Mouse (Mus musculus): Measurements from ENCODE around the gene Lcn2. TPM values are rescaled to one million over a fixed set of nuclear protein-coding genes. Genes with fewer than 3 reads are reported as not detected.

The Lcn2 gene
- total RNA-seq, 2 experiments from 2014 or later, result 19.5 TPM; not detected in 1

DNA sequence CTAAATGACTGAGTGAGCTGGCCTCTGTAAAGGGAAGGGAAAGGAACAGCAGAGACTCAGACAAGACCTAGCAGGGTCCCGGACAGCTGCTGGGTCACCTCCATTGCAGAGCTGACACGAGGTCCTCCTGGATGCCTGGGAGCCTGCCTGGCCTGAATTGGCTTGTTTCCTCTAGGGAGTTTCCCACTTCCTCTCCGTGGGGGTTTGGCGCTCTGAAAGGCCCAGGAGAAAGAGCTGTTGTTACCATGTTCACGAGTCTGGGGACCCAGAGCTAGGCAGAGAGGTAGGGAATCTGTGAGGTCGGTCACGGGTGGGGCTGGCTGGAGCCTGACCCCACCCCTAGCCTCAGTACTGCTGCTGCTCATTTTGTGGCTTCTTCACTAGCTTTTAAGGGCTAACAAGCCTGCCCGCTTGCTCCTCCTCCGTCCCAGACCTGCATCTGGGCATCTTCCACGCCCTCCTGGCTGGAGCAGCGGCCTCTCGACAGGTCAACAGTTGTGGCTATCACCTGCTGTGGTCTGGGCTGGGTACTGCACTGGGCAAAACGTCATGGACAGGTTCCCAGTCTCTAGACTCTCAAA is 37.5 kb downstream of the Lcn2 start:
- no peak for ATAC-seq (replicated peaks; ENCODE audit: low FRiP score, low TSS enrichment, poor library complexity, severe bottlenecking)

DNA sequence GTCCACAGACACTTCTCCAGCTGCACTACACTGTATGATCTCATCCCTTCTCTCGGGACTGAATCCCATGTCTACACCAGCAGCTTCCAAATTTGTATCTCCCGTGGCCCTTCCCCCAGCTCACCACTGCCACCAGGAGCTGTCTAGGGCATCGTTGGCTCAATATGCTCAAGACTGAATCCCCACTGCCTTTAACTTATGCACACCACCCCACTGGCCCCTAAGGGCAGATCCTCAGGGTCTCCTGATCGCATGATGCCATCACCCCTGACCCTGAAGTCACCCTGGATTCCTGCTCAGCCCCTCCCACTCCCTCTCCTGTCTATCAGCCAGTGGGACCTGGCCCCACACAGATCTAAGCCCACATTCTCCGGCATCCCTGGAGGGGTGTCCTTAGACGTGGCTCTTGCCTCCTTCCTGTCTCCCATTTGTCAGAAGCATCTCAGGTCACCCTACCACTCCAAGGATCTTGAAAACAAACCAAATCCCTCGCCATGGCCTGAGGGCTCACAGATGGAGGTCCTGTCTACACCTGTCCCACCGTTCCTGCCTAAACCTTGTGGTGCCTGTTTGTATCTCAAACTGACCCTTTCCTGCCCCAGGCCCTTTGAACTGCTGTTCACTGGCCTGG is 38.3 kb downstream of the Lcn2 start:
- ATAC-seq (replicated peaks; ENCODE audit: low FRiP score, low TSS enrichment, poor library complexity, severe bottlenecking), result no peak

DNA sequence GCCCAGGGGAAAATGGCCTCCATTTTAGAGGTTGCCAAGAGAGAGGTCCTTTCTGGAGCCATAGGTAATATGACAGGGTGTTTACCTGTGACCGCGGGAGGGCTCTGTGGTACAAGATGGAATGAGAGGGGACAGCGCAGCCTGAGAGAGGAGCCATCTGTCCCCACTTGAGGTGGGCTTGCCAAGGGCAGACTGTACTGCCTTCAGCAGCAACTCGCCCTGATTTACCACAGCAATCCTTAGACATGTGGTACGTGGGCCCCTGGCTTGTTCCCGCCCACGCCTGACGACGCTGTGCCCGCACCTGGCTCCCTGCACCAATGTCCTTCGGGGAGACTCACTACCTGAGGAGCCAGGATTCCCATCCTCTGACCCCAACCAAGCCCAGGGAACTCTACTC is 39.7 kb downstream of the Lcn2 start:
- ATAC-seq (replicated peaks; ENCODE audit: low FRiP score, low TSS enrichment, poor library complexity, severe bottlenecking), result no peak

DNA sequence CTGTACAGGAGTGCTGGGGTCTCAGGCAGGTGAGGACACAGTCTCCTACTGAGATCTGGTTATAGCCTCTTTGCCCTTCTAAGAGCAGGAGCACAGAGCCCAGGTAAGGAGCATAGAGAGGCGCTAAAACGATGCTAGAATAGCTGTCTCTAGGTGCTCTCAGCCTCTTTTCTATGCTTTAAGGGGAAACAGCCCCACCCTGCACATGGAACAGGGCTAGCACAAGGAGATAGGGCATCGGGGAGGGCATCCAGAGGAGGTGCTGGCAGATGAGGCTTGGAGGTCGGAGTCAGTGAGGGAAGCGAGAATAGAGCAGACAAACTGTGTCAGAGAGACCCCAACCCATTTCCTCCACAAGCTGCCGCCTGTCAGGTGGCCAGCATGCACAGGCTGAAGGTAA is 41.0 kb downstream of the Lcn2 start:
- ATAC-seq (replicated peaks; ENCODE audit: low FRiP score, low TSS enrichment, poor library complexity, severe bottlenecking), result no peak

DNA sequence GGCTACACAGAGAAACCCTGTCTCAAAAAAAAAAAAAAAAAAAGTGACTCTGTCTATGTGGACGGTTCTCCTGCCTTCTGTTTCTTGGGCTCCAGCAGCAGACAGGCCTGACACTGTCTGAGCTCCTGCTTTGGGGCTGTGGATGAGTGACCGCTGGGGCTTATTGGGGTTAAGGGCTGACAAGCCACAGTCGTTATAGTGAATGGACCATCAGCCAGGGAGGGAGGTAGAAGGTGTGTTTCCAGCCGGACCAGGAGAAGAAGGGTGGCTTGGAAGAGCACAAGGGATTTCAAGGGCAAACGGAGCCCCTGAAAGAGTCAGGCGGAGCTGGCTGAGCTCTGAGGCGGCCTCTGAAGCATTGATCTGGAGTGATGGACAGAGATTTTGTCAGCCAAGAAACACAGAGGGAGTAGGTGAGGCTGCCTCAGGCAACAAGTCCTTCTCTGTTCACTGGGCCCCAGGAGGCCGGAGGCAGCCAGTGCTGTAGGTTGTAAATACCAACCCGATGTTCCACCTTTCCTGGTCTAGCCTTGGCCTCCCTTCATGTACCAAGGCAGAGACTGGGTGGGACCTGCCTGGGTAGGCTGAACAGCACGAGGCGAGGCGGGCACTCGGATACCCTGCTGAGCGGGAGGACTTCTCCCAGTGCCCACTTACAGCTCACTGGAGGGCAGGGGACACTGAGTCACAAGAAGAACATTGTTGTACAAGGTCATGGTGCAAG is 43.3 kb downstream of the Lcn2 start:
- ATAC-seq (replicated peaks; ENCODE audit: low FRiP score, low TSS enrichment, poor library complexity, severe bottlenecking), result no peak

DNA sequence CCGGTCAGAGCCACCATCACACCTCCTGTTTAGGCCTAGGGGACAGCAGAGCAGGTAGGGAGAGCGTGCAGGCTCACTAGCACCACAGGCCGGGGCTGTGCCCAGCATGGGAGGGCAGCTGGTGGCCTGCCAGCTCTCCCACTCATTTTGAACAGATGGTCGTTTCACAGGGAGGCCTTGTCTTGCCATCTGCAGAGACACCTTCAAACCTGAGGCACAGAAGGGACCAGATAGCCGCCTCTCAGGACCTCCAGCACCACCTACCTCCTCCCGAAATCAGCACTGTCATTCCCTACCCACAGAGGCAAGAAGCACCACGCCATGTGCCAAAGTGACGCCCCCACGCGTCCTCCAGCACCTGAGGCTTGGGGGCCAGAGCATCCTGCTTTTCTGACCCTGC is 44.0 kb downstream of the Lcn2 start:
- no peak for ATAC-seq (replicated peaks; ENCODE audit: low FRiP score, low TSS enrichment, poor library complexity, severe bottlenecking)

DNA sequence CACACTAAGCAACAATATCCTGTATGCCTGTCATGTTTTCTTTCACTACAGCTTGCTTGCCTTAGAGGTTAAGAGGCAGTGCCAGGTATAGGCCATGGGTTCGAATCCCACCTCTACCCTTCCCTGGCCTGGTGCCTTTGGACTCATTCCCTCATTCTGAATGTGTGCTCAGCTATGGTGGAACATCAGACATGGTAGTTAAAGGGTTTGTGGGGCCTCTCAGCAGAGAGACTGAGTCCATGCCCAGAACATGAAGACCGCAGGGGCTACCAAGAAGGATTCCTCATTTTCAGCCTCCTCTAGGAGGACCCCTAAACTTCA is 44.7 kb downstream of the Lcn2 start:
- no peak for ATAC-seq (replicated peaks; ENCODE audit: low FRiP score, low TSS enrichment, poor library complexity, severe bottlenecking)

DNA sequence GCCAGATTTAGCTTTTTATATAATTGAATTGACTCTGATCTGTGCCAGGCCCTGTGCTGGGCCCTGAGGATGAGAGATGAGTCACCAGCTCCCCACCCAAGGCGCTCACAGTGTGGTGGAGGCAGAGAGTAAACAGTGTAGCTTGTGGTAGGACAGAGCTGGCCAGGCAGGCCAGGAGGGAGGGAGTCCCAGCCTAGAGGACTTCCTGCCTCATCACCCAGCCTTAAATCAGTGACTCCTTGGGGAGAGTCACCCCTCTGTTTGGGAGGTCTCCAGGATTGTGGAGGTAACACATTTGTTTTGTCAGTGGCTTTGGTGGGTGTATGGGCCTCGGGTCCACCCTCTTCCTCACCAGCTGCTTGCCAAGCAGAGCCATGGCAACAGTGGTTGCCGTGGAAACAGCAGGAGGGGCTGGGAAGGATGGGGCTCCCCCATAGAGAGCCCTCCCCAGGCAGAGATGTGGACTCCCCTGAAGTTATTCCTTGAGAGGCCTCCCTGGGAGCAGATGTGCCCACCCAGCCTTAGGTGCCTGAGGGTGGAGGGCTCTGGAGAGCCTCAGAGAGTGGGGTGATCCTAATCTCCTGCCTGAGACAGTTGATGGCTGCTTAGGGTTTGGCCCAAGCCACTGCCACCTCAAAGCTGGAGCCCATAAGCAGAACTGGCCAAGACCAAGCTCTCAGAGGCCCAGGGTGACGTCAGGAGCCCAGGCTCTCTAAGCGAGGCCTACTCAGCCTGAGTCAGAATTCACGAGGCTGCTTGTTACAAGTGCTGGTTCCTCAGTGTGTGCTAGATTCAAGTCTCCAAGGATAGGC is 45.3 kb downstream of the Lcn2 start:
- ATAC-seq (replicated peaks; ENCODE audit: low FRiP score, low TSS enrichment, poor library complexity, severe bottlenecking), result no peak

DNA sequence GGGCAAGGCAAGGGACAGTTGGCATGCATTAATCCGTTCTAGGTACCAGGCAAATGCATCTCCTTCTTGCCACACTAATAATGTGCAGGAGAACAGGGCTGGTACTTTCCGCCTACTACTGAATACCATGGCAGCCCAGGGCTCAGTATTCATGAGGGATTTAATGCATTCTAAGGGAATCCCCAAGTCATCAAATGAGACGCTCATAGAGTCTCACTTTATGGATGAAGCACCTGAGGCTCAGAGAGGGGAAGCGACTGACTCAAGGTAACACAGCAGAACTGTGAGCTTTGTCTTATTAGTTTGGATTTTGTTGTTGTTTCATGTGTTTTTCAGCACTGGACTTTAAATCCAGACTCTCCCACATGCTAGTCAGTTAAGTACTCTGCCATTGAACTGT is 46.0 kb downstream of the Lcn2 start:
- ATAC-seq (replicated peaks; ENCODE audit: low FRiP score, low TSS enrichment, poor library complexity, severe bottlenecking), result no peak

DNA sequence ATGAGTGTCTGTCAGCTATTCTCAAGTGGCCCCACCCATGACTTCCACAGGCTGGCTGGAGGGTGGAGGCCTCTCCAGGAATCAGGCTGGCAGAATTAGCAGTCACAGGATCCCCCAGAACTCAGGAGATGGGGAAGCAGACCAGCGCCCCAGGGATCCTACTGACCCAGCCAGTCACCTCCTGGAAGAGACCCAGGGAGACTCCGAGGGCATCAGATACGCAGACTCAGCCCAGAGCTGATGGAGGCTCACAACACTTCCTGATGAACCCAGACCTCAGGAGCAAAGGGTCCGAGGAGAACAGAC is 46.5 kb downstream of the Lcn2 start:
- ATAC-seq (replicated peaks; ENCODE audit: low FRiP score, low TSS enrichment, poor library complexity, severe bottlenecking), result no peak

DNA sequence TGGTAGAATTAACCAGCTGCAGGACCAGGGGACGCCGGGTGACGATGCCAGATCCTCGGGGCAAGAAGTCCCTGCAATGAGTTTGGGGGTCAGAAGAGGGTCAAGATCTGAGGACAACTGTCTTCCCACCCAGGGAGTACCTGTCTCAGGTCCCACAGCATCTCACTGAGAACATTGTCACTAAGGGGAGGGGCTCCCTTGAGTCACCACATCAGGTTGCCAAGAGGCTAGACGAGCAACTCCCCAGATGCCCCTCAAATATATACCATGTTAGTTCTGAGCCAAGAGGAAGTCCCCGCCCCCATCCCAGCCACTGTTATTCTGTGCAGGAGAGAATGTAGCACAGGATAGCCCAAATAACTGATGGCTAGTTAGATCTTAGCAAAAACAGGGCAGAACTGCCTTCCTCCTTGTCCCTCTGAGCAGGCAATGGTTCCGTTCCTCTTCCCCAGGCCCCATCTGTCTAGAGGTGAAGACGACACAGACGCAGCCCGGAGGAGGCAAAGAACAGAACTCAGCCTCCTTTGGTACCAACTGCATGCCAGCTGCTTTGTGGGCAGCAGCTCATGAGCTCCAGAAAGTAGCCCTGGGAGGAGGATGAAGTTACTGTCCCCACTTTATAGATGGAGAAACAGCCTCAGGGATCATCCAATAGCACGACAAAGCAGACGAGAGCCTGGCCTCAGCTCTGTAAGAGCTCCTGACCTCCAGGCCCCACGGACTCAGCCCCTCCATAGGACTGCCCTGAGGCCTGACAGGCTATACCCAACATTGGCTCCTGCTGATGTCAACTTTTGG is 47.0 kb downstream of the Lcn2 start:
- no peak for ATAC-seq (replicated peaks; ENCODE audit: low FRiP score, low TSS enrichment, poor library complexity, severe bottlenecking)

DNA sequence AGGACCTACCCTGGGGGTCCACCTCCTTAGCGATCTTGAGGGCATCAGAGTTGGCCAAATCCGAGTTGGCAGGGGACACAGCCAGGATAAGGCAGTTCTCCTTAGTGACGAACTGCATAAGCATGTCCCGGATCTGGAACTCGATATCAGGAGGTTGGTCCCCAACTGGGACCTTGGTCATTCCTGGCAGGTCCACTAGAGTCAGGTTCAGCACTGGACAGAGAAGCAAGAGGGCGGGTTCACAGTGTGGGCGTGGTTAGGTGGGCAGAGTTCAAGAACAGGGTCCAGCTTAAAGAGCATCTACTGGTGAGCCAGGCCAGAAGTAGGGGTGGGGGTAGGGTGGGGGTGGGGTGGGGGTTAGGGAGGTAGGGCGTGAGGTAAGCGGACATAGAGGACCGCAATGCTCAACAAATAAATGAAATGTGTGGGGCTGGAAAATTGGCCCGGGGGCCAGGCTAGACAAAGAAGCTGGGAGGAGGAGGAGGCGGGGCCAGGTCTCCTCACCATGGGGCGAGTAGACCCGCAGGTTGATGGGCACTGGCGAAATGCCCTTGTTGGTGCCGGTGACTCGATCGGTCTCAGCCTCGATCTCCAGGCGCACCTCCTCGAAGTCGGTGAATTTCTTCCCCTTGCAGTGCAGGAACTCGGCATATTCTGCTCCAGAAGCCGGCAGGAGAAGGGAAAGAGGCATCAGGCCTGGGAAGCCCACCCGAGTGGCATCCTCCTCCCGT is 48.0 kb downstream of the Lcn2 start:
- no peak for ATAC-seq (replicated peaks; ENCODE audit: low FRiP score, low TSS enrichment, poor library complexity, severe bottlenecking)

DNA sequence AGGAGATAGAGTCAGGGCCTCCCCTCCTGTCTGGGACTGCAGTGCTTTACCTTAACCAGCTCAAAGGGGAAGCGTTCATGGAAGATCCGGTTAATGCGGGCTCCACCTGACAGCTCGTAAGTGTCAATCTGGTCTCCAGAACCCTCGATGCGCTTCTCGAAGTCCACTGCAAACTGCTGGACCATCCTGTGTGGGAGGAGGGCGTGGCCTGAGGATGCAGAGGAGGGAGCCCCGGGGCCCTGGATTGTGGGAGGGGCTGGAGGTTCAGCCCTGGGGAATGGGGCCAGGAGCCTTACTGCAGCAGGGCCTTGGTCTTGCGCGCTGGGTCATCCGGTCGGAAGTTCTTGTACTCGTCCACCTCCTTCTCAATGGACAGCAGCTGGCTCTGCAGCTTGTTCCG is 52.2 kb downstream of the Lcn2 start:
- ATAC-seq (replicated peaks; ENCODE audit: low FRiP score, low TSS enrichment, poor library complexity, severe bottlenecking), result no peak

Other genes starting within 250 kb of the Lcn2 start
- gene Prrc2b, start 237.2 kb downstream of the Lcn2 start, total RNA-seq (2014; fragmentation: Nextera tagmentation), result 58.3 and 63.5 TPM in 2 replicates
- gene Prrc2b, start 237.2 kb downstream of the Lcn2 start, total RNA-seq (2017), result 13.9 and 20.1 TPM in 2 replicates
- gene Pomt1, start 151.7 kb downstream of the Lcn2 start, total RNA-seq (2014; fragmentation: Nextera tagmentation), result 57.6 and 57.7 TPM in 2 replicates
- gene Pomt1, start 151.7 kb downstream of the Lcn2 start, total RNA-seq (2017), result 27.4 and 29.8 TPM in 2 replicates
- gene Uck1, start 128.1 kb downstream of the Lcn2 start, total RNA-seq (2014; fragmentation: Nextera tagmentation), result 47.2 and 72.7 TPM in 2 replicates
- gene Uck1, start 128.1 kb downstream of the Lcn2 start, total RNA-seq (2017), result 21.5 and 21.9 TPM in 2 replicates
- 34.8 and 39.0 TPM in 2 replicates for gene Golga2, start 100.9 kb downstream of the Lcn2 start, total RNA-seq (2014; fragmentation: Nextera tagmentation)
- gene Golga2, start 100.9 kb downstream of the Lcn2 start, total RNA-seq (2017), result 41.6 and 44.5 TPM in 2 replicates
- gene Swi5, start 100.2 kb downstream of the Lcn2 start, total RNA-seq (2014; fragmentation: Nextera tagmentation), result 309 and 320 TPM in 2 replicates
- gene Swi5, start 100.2 kb downstream of the Lcn2 start, total RNA-seq (2017), result 438 and 550 TPM in 2 replicates
- 140 and 155 TPM in 2 replicates for gene Ciz1, start 35.9 kb downstream of the Lcn2 start, total RNA-seq (2014; fragmentation: Nextera tagmentation)
- 41.0 and 87.4 TPM in 2 replicates for gene Ciz1, start 35.9 kb downstream of the Lcn2 start, total RNA-seq (2017)
- gene Dnm1, start 34.9 kb downstream of the Lcn2 start, total RNA-seq (2014; fragmentation: Nextera tagmentation), result not detected in 2 replicates
- gene Dnm1, start 34.9 kb downstream of the Lcn2 start, total RNA-seq (2017), result not detected in 2 replicates
- 24.6 and 41.0 TPM in 2 replicates for gene 1110008P14Rik, start 6.3 kb downstream of the Lcn2 start, total RNA-seq (2014; fragmentation: Nextera tagmentation)
- 15.8 and 18.7 TPM in 2 replicates for gene 1110008P14Rik, start 6.3 kb downstream of the Lcn2 start, total RNA-seq (2017)
- 10.3 and 11.2 TPM in 2 replicates for gene Ptges2, start 7.6 kb upstream of the Lcn2 start, total RNA-seq (2014; fragmentation: Nextera tagmentation)
- 14.4 and 18.4 TPM in 2 replicates for gene Ptges2, start 7.6 kb upstream of the Lcn2 start, total RNA-seq (2017)
- gene Naif1, start 62.2 kb upstream of the Lcn2 start, total RNA-seq (2014; fragmentation: Nextera tagmentation), result 3.6 and 4.1 TPM in 2 replicates
- 2.7 and 3.0 TPM in 2 replicates for gene Naif1, start 62.2 kb upstream of the Lcn2 start, total RNA-seq (2017)
- 9.5 and 12.2 TPM in 2 replicates for gene Slc25a25, start 63.2 kb upstream of the Lcn2 start, total RNA-seq (2014; fragmentation: Nextera tagmentation)
- 4.0 and 34.6 TPM in 2 replicates for gene Slc25a25, start 63.2 kb upstream of the Lcn2 start, total RNA-seq (2017)
- 1.5 and 2.9 TPM in 2 replicates for gene Fam102a, start 147.1 kb upstream of the Lcn2 start, total RNA-seq (2014; fragmentation: Nextera tagmentation)
- 0.34 and 2.3 TPM in 2 replicates for gene Fam102a, start 147.1 kb upstream of the Lcn2 start, total RNA-seq (2017)
- gene Dpm2, start 182.6 kb upstream of the Lcn2 start, total RNA-seq (2014; fragmentation: Nextera tagmentation), result 94.2 and 108 TPM in 2 replicates
- gene Dpm2, start 182.6 kb upstream of the Lcn2 start, total RNA-seq (2017), result 33.0 and 38.5 TPM in 2 replicates
- not detected in 2 replicates for gene Pip5kl1, start 186.5 kb upstream of the Lcn2 start, total RNA-seq (2014; fragmentation: Nextera tagmentation)
- gene Pip5kl1, start 186.5 kb upstream of the Lcn2 start, total RNA-seq (2017), result 0.23 TPM in 1 of 2 replicates, not detected in the other
- gene 9430097D07Rik, start 187.4 kb upstream of the Lcn2 start, total RNA-seq (2014; fragmentation: Nextera tagmentation), result not detected in 2 replicates
- 0.75 TPM in 1 of 2 replicates, not detected in the other for gene 9430097D07Rik, start 187.4 kb upstream of the Lcn2 start, total RNA-seq (2017)
- 21.5 and 29.8 TPM in 2 replicates for gene St6galnac4, start 198.8 kb upstream of the Lcn2 start, total RNA-seq (2014; fragmentation: Nextera tagmentation)
- gene St6galnac4, start 198.8 kb upstream of the Lcn2 start, total RNA-seq (2017), result 22.3 and 22.7 TPM in 2 replicates
- gene St6galnac6, start 211.5 kb upstream of the Lcn2 start, total RNA-seq (2014; fragmentation: Nextera tagmentation), result 13.8 and 19.1 TPM in 2 replicates
- gene St6galnac6, start 211.5 kb upstream of the Lcn2 start, total RNA-seq (2017), result 6.5 and 12.9 TPM in 2 replicates
- gene Ak1, start 233.5 kb upstream of the Lcn2 start, total RNA-seq (2014; fragmentation: Nextera tagmentation), result 1.7 and 2.4 TPM in 2 replicates
- 1.2 and 8.0 TPM in 2 replicates for gene Ak1, start 233.5 kb upstream of the Lcn2 start, total RNA-seq (2017)

All from megakaryocyte-erythroid progenitor cell, adult 5-6 weeks (primary cell).